Mouse (Mus musculus): ENCODE results near the gene Angptl7. TPM values are rescaled to one million over a fixed set of nuclear protein-coding genes. Genes with fewer than 3 reads are reported as not detected.

The Angptl7 gene
- polyA plus RNA-seq, 2 experiments: 0.23 to 0.33 TPM

- WGBS (ENCODE audit: insufficient replicate concordance): 73% methylated on average over 4 of the region's 4 CpGs
- no peak for TF ChIP-seq CTCF (IDR thresholded peaks at IDR 0.05; ENCODE audit: low read depth)
- TF ChIP-seq EP300 (IDR thresholded peaks at IDR 0.05; ENCODE audit: low read depth): no peak
- Histone ChIP-seq H3K27ac (no peak overlapping the region), H3K4me2 (ENCODE audit: low read depth) (no peak overlapping the region), H3K9ac (replicated peaks) (no peak overlapping the region), H3K4me1 (replicated peaks; ENCODE audit: control insufficient read depth in 2 of 2, insufficient read depth in 2 of 2, low read length in 1 of 2) (no peaks in the 10 kb centered on the region), H3K4me3 (ENCODE audit: insufficient read depth in 1 of 2, low read depth in 2 of 2, low read length in 2 of 2) (no peak overlapping the region), H3K27me3 (ENCODE audit: control insufficient read depth, insufficient read depth, low read length) (no peaks in the 10 kb centered on the region), H3K36me3 (replicated peaks; ENCODE audit: control insufficient read depth, insufficient read depth, low read depth) (peaks cover 4% of the 10 kb centered on the region; the same call in 1 of the 2 replicates), H3K9me3 (ENCODE audit: control insufficient read depth, low read length) (no peaks in the 10 kb centered on the region)
- DNase-seq (ENCODE audit: low read depth in 3 of 3, low spot score in 3 of 3): no peak
- no peak for ATAC-seq (ENCODE audit: insufficient read depth)
Observed at GRCm38 (mm10) chr4:148510691-148511090, 10.4 kb upstream of the Angptl7 start.

- ATAC-seq (ENCODE audit: insufficient read depth) (no peak), DNase-seq (ENCODE audit: low read depth in 3 of 3, low spot score in 3 of 3) (no peak)
- 63% methylated on average over 8 of the region's 8 CpGs for WGBS (ENCODE audit: insufficient replicate concordance)
- Histone ChIP-seq H3K4me1 (replicated peaks; ENCODE audit: control insufficient read depth in 2 of 2, insufficient read depth in 2 of 2, low read length in 1 of 2) (no peaks in the 10 kb centered on the region), H3K9ac (replicated peaks) (no peak overlapping the region), H3K4me3 (ENCODE audit: insufficient read depth in 1 of 2, low read depth in 2 of 2, low read length in 2 of 2) (no peak overlapping the region), H3K27me3 (ENCODE audit: control insufficient read depth, insufficient read depth, low read length) (no peaks in the 10 kb centered on the region), H3K27ac (no peak overlapping the region), H3K4me2 (ENCODE audit: low read depth) (no peak overlapping the region), H3K9me3 (ENCODE audit: control insufficient read depth, low read length) (no peaks in the 10 kb centered on the region), H3K36me3 (replicated peaks; ENCODE audit: control insufficient read depth, insufficient read depth, low read depth) (peaks cover 4% of the 10 kb centered on the region; the same call in 1 of the 2 replicates)
- TF ChIP-seq EP300 (IDR thresholded peaks at IDR 0.05; ENCODE audit: low read depth) (no peak), CTCF (IDR thresholded peaks at IDR 0.05; ENCODE audit: low read depth) (no peak)
Observed at GRCm38 (mm10) chr4:148509450-148510084, 9.3 kb upstream of the Angptl7 start.

DNA sequence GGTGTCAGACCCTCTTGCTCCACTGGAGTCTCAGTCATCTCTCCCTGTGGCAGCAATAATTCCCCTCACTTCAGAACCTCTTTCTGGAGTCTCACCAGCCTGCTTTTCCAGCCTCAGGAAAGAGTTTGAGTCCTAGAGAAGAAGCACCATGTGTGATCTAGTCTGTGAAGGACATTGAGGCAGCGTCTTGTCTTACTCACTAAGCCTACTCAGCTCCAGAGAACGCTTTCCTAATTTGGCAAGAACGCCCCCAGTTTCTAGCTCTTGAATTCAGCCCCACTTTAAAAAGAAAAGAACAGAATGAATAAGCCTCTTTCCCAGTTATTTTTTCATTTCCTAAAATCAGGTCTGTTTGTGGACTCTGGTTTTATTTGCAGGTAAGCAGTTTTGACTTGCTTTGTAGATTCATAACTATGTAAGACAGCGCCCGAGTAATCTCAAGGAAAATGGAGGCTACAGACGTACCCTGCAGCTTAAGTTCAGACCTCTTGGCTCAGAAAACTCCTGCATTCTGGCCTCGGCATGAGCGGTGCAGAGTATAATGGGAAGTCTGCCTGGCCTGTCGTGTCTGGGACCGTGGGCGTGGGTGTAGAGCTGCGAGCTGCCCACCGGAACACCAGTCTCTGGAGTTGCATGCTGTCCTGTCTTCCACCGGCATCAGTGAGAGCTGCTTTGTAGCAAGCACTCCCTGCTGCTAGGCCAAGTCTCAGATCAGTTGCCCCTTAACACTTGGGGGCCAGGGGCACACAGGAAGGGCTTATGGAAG is 8.0 kb upstream of the Angptl7 start:
- Histone ChIP-seq H3K9me3 (ENCODE audit: control insufficient read depth, low read length) (no peaks in the 10 kb centered on the region), H3K4me2 (ENCODE audit: low read depth) (no peak overlapping the region), H3K4me1 (replicated peaks; ENCODE audit: control insufficient read depth in 2 of 2, insufficient read depth in 2 of 2, low read length in 1 of 2) (no peaks in the 10 kb centered on the region), H3K4me3 (ENCODE audit: insufficient read depth in 1 of 2, low read depth in 2 of 2, low read length in 2 of 2) (no peak overlapping the region), H3K9ac (replicated peaks) (no peak overlapping the region), H3K36me3 (replicated peaks; ENCODE audit: control insufficient read depth, insufficient read depth, low read depth) (peaks cover 4% of the 10 kb centered on the region; the same call in 1 of the 2 replicates), H3K27me3 (ENCODE audit: control insufficient read depth, insufficient read depth, low read length) (no peaks in the 10 kb centered on the region), H3K27ac (no peak overlapping the region)
- DNase-seq (ENCODE audit: low read depth in 3 of 3, low spot score in 3 of 3) (no peak), ATAC-seq (ENCODE audit: insufficient read depth) (no peak)
- 82% methylated on average over 14 of the region's 14 CpGs for WGBS (ENCODE audit: insufficient replicate concordance)
- TF ChIP-seq CTCF (IDR thresholded peaks at IDR 0.05; ENCODE audit: low read depth): no peak
- TF ChIP-seq EP300 (IDR thresholded peaks at IDR 0.05; ENCODE audit: low read depth): no peak

GRCm38 (mm10) chr4:148507585-148507984 is 7.3 kb upstream of the Angptl7 start:
- Histone ChIP-seq H3K4me3 (ENCODE audit: insufficient read depth in 1 of 2, low read depth in 2 of 2, low read length in 2 of 2) (no peak overlapping the region), H3K4me2 (ENCODE audit: low read depth) (no peak overlapping the region), H3K36me3 (replicated peaks; ENCODE audit: control insufficient read depth, insufficient read depth, low read depth) (peaks cover 4% of the 10 kb centered on the region; the same call in 1 of the 2 replicates), H3K4me1 (replicated peaks; ENCODE audit: control insufficient read depth in 2 of 2, insufficient read depth in 2 of 2, low read length in 1 of 2) (no peaks in the 10 kb centered on the region), H3K9me3 (ENCODE audit: control insufficient read depth, low read length) (no peaks in the 10 kb centered on the region), H3K27ac (no peak overlapping the region), H3K9ac (replicated peaks) (no peak overlapping the region), H3K27me3 (ENCODE audit: control insufficient read depth, insufficient read depth, low read length) (no peaks in the 10 kb centered on the region)
- WGBS (ENCODE audit: insufficient replicate concordance): 80% methylated on average over 5 of the region's 5 CpGs
- DNase-seq (ENCODE audit: low read depth in 3 of 3, low spot score in 3 of 3) (no peak), ATAC-seq (ENCODE audit: insufficient read depth) (no peak)
- TF ChIP-seq CTCF (IDR thresholded peaks at IDR 0.05; ENCODE audit: low read depth): no peak
- TF ChIP-seq EP300 (IDR thresholded peaks at IDR 0.05; ENCODE audit: low read depth): no peak

DNA sequence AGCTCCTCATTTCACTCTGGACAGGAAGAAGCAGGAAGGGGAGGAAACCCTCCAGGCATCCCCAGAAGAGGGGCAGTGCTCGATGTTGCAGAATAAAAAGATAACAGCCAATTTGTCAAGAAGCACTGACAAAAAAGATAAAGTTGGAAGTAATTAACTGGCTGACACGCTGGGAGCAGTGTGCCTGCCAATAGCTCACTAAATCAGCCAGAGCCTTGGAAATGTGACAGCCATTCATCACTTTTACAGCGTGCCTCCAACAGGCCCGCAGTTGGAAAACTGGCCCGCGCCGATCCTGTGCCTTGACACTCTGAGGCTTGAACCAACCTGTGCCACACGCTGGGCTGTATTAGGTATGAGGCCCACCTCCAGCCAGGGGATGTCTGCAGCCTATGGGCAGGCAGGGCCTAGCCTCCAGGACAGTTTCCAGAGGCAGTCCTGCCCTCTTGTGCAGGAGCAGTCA is 4.3 kb upstream of the Angptl7 start:
- peaks cover 4% of the 10 kb centered on the region; the same call in 1 of the 2 replicates for H3K36me3 ChIP-seq (replicated peaks; ENCODE audit: control insufficient read depth, insufficient read depth, low read depth)
- TF ChIP-seq EP300 (IDR thresholded peaks at IDR 0.05; ENCODE audit: low read depth) (no peak), CTCF (IDR thresholded peaks at IDR 0.05; ENCODE audit: low read depth) (no peak)

More for the DNA sequence above, 4.3 kb upstream of the Angptl7 start:
- H3K27ac ChIP-seq: no peak overlapping the region
- H3K4me2 ChIP-seq (ENCODE audit: low read depth): no peak overlapping the region
- H3K9ac ChIP-seq (replicated peaks): no peak overlapping the region
- ATAC-seq (ENCODE audit: insufficient read depth) (no peak), DNase-seq (ENCODE audit: low read depth in 3 of 3, low spot score in 3 of 3) (no peak)
- H3K27me3 ChIP-seq (ENCODE audit: control insufficient read depth, insufficient read depth, low read length): no peaks in the 10 kb centered on the region
- 69% methylated on average over 8 of the region's 8 CpGs for WGBS (ENCODE audit: insufficient replicate concordance)
- no peaks in the 10 kb centered on the region for H3K4me1 ChIP-seq (replicated peaks; ENCODE audit: control insufficient read depth in 2 of 2, insufficient read depth in 2 of 2, low read length in 1 of 2)
- no peak overlapping the region for H3K4me3 ChIP-seq (ENCODE audit: insufficient read depth in 1 of 2, low read depth in 2 of 2, low read length in 2 of 2)
- no peaks in the 10 kb centered on the region for H3K9me3 ChIP-seq (ENCODE audit: control insufficient read depth, low read length)
